Mouse (Mus musculus): ENCODE data around the gene Itpkb. TPM values are rescaled to one million over a fixed set of nuclear protein-coding genes. Genes with fewer than 3 reads are reported as not detected.

Gene Itpkb
- polyA plus RNA-seq (2012; rRNA removed; ENCODE audit: low replicate concordance): 27.3 and 31.6 TPM in 2 replicates

GRCm38 (mm10) chr1:180330145-180330706 lies at the start of gene Itpkb:
Gene Itpkb, plus strand, starts transcription at chr1:180330485.

Other genes with a start within 250 kb of the Itpkb start
- gene Coq8a, start 130.9 kb upstream of the Itpkb start, polyA plus RNA-seq (2012; rRNA removed; ENCODE audit: low replicate concordance): 45.6 and 76.1 TPM in 2 replicates
- gene Psen2, start 67.0 kb upstream of the Itpkb start, polyA plus RNA-seq (2012; rRNA removed; ENCODE audit: low replicate concordance): 106 and 145 TPM in 2 replicates
- 3.0 and 5.5 TPM in 2 replicates for gene Stum, start 153.0 kb downstream of the Itpkb start, polyA plus RNA-seq (2012; rRNA removed; ENCODE audit: low replicate concordance)
- 22.6 and 43.2 TPM in 2 replicates for gene Parp1, start 238.4 kb downstream of the Itpkb start, polyA plus RNA-seq (2012; rRNA removed; ENCODE audit: low replicate concordance)

Measured in subcutaneous adipose tissue, adult 2 months (tissue).